Mouse (Mus musculus): ENCODE data around the gene Ppp4r3a.

- TF ChIP-seq CTCF (IDR thresholded peaks at IDR 0.05; ENCODE audit: low read depth) (no peak), EP300 (IDR thresholded peaks at IDR 0.05; ENCODE audit: low read depth) (no peak)
Observed at GRCm38 (mm10) chr12:100995607-100996377, 87.7 kb downstream of the Ppp4r3a start.
